In genomic region chr11:116330211-116330518, GRCm38 (mm10) we compare ENCODE assay signal across 11 mouse cellular contexts. TPM values are rescaled to one million over a fixed set of nuclear protein-coding genes. Genes with fewer than 3 reads are reported as not detected.
DNase-seq lines count a peak whose midpoint lies in the region; ATAC-seq and TF ChIP-seq lines count a peak whose summit lies in the region.
"Had no signal": no experiment of that assay in that cellular context is flagged by ENCODE, and none has a peak within 500 bp of the region (broad histone marks: within the 10 kb centered on the region; RNA-seq: fewer than 3 reads in every experiment).

No protein-coding gene starts in this region.

- H3K36me3 ChIP-seq in forebrain, embryonic 16.5 days (ENCODE audit: control insufficient read depth, insufficient read depth) = no peaks in the 10 kb centered on the region
- H3K36me3 ChIP-seq in midbrain, embryonic 14.5 days (ENCODE audit: control insufficient read depth, insufficient read depth, low read length) = no peaks in the 10 kb centered on the region

- ATAC-seq in forebrain, embryonic 16.5 days = no peak
- no peak for ATAC-seq in midbrain, embryonic 14.5 days (ENCODE audit: low FRiP score, low TSS enrichment)

- no peak for TF ChIP-seq POLR2A in brain, embryonic 14.5 days (IDR thresholded peaks at IDR 0.05; ENCODE audit: borderline replicate concordance, extremely low read depth, insufficient read depth, insufficient read length, poor library complexity, severe bottlenecking)

- peaks cover 12% of the 10 kb centered on the region for H3K27me3 ChIP-seq in forebrain, embryonic 16.5 days (replicated peaks; ENCODE audit: control insufficient read depth, insufficient read depth, low read length)
- peaks cover 15% of the 10 kb centered on the region for H3K27me3 ChIP-seq in midbrain, embryonic 14.5 days (ENCODE audit: control insufficient read depth, insufficient read depth, low read length)

- no peaks in the 10 kb centered on the region for H3K9me3 ChIP-seq in forebrain, embryonic 16.5 days (ENCODE audit: control insufficient read depth, low read length)
- H3K9me3 ChIP-seq in midbrain, embryonic 14.5 days (ENCODE audit: control insufficient read depth, low read length) = no peaks in the 10 kb centered on the region
- H3K9me3 ChIP-seq: megakaryocyte, embryonic 14.5 days had no signal

- no peak overlapping the region for H3K4me3 ChIP-seq in left cerebral cortex, adult 2 months
- no peak overlapping the region for H3K4me3 ChIP-seq in forebrain, embryonic 16.5 days (replicated peaks; ENCODE audit: low read length)
- H3K4me3 ChIP-seq in midbrain, embryonic 14.5 days (replicated peaks; ENCODE audit: low read depth, low read length) = no peak overlapping the region
- H3K4me3 ChIP-seq: megakaryocyte, embryonic 14.5 days had no signal

- H3K9ac ChIP-seq in forebrain, embryonic 16.5 days (replicated peaks; ENCODE audit: low read depth, low read length) = no peak overlapping the region; the same call in 1 of the 2 replicates
- peak overlapping the region; percentile 16; the same call in 1 of the 2 replicates for H3K9ac ChIP-seq in midbrain, embryonic 14.5 days (replicated peaks; ENCODE audit: low read length)

- H3K4me1 ChIP-seq in forebrain, embryonic 16.5 days (replicated peaks; ENCODE audit: control insufficient read depth, insufficient read depth, low read length) = peaks cover 49% of the 10 kb centered on the region
- peaks cover 60% of the 10 kb centered on the region for H3K4me1 ChIP-seq in midbrain, embryonic 14.5 days (ENCODE audit: control insufficient read depth, insufficient read depth, low read length)

- TF ChIP-seq CTCF in left cerebral cortex, adult 2 months (IDR thresholded peaks at IDR 0.05) = no peak
- TF ChIP-seq CTCF in brain, embryonic 14.5 days (IDR thresholded peaks at IDR 0.05; ENCODE audit: borderline replicate concordance, extremely low read depth, insufficient read depth, insufficient read length) = no peak

- intact Hi-C loops in left cerebral cortex, adult 2 months (cut with DNase I) = no loop called here

- 34% methylated on average over 7 of the region's 7 CpGs for WGBS in forebrain, embryonic 16.5 days
- WGBS in midbrain, embryonic 14.5 days = 42% methylated on average over 7 of the region's 7 CpGs

- peak overlapping the region; percentile 66; the same call in 1 of the 2 replicates for H3K27ac ChIP-seq in left cerebral cortex, adult 2 months
- peak overlapping the region; percentile 51 for H3K27ac ChIP-seq in forebrain, embryonic 16.5 days (ENCODE audit: low read length)
- peak overlapping the region; percentile 85 for H3K27ac ChIP-seq in midbrain, embryonic 14.5 days (replicated peaks; ENCODE audit: low read depth, low read length)

- no peak for DNase-seq in left cerebral cortex, adult 2 months (ENCODE audit: extremely low spot score in 1 of 2, low spot score in 2 of 2)
- DNase-seq in left cerebral cortex, adult 8-10 months (ENCODE audit: low spot score in 2 of 2) = no peak
- peak; percentile 57 for DNase-seq in brain, embryonic 14.5 days (ENCODE audit: low read depth)
- no peak for DNase-seq in midbrain, embryonic 14.5 days
- DNase-seq in embryo, embryonic 10 days (ENCODE audit: low spot score) = no peak
- no peak for DNase-seq in lung, postnatal 10 days
- DNase-seq in heart, postnatal 4 days = no peak
- DNase-seq: gastrocnemius, postnatal 14 days had no signal

- no peak overlapping the region for H3K4me2 ChIP-seq in forebrain, embryonic 16.5 days (ENCODE audit: low read length)
- H3K4me2 ChIP-seq in midbrain, embryonic 14.5 days (ENCODE audit: low read length) = no peak overlapping the region

RNA-seq across cellular contexts. Expression of gene Foxj1, which starts 5.0 kb away (rescaled TPM):
- 1 to 10 TPM; 4.2 to 4.4 TPM for total RNA-seq in left cerebral cortex, adult 2 months (2021)
- 1 to 10 TPM; 4.4 to 8.6 (median 4.7) TPM for total RNA-seq in left cerebral cortex, adult 8-10 months (2022)
- polyA plus RNA-seq in brain, embryonic 14.5 days (2012; rRNA removed) = 22.2 and 29.7 TPM in 2 replicates
- 6.6 and 7.0 TPM in 2 replicates for polyA plus RNA-seq in forebrain, embryonic 16.5 days (2015; fragmentation: Nextera tagmentation; extraction: Ambion mirVana)
- 9.2 TPM in 2 replicates for polyA plus RNA-seq in midbrain, embryonic 14.5 days (2014; fragmentation: Nextera tagmentation; extraction: Ambion mirVana)
- total RNA-seq in heart, postnatal 4 days (2021) = under 1 TPM in 1 of 2 experiments, not detected in 1; 0.23 TPM

RNA-seq across cellular contexts. Expression of gene Exoc7, which starts 23.1 kb away (rescaled TPM):
- 10 to 100 TPM; 89.8 to 98.5 TPM for total RNA-seq in left cerebral cortex, adult 2 months (2021)
- total RNA-seq in left cerebral cortex, adult 8-10 months (2022) = 100 to 1,000 TPM in 3 of 4 experiments, 10 to 100 TPM in 1; 99.6 to 115 (median 106) TPM
- 96.1 and 112 TPM in 2 replicates for polyA plus RNA-seq in brain, embryonic 14.5 days (2012; rRNA removed)
- polyA plus RNA-seq in forebrain, embryonic 16.5 days (2015; fragmentation: Nextera tagmentation; extraction: Ambion mirVana) = 114 and 116 TPM in 2 replicates
- 122 and 125 TPM in 2 replicates for polyA plus RNA-seq in midbrain, embryonic 14.5 days (2014; fragmentation: Nextera tagmentation; extraction: Ambion mirVana)
- total RNA-seq in heart, postnatal 4 days (2021) = 10 to 100 TPM; 54.0 to 62.6 TPM

RNA-seq across cellular contexts. Expression of gene Galr2, which starts 49.4 kb away (rescaled TPM):
- total RNA-seq in left cerebral cortex, adult 2 months (2021) = not detected
- total RNA-seq in left cerebral cortex, adult 8-10 months (2022) = not detected
- polyA plus RNA-seq in brain, embryonic 14.5 days (2012; rRNA removed) = 0.21 and 0.37 TPM in 2 replicates
- polyA plus RNA-seq in forebrain, embryonic 16.5 days (2015; fragmentation: Nextera tagmentation; extraction: Ambion mirVana) = 0.10 and 0.14 TPM in 2 replicates
- 0.30 and 0.55 TPM in 2 replicates for polyA plus RNA-seq in midbrain, embryonic 14.5 days (2014; fragmentation: Nextera tagmentation; extraction: Ambion mirVana)
- not detected for total RNA-seq in heart, postnatal 4 days (2021)
- total RNA-seq: left cerebral cortex, postnatal 25 days had no signal

RNA-seq across cellular contexts. Expression of gene Srp68, which starts 56.1 kb away (rescaled TPM):
- 10 to 100 TPM; 70.5 to 75.4 TPM for total RNA-seq in left cerebral cortex, adult 2 months (2021)
- 10 to 100 TPM; 66.5 to 72.8 (median 70.5) TPM for total RNA-seq in left cerebral cortex, adult 8-10 months (2022)
- 68.6 and 69.3 TPM in 2 replicates for polyA plus RNA-seq in brain, embryonic 14.5 days (2012; rRNA removed)
- 64.1 and 72.0 TPM in 2 replicates for polyA plus RNA-seq in forebrain, embryonic 16.5 days (2015; fragmentation: Nextera tagmentation; extraction: Ambion mirVana)
- 49.5 and 57.1 TPM in 2 replicates for polyA plus RNA-seq in midbrain, embryonic 14.5 days (2014; fragmentation: Nextera tagmentation; extraction: Ambion mirVana)
- total RNA-seq in heart, postnatal 4 days (2021) = 10 to 100 TPM; 60.5 to 61.7 TPM

Comparison
In these comparisons a context has a peak if more than half of its experiments do, and no peak if none do; other contexts are left out.
1. RNA of gene Foxj1, which starts 5.0 kb away (total RNA-seq): 4.4 to 8.6 TPM in left cerebral cortex, adult 8-10 months and 4.2 to 4.4 TPM in left cerebral cortex, adult 2 months; 0.23 TPM in heart, postnatal 4 days; every median in the first group is over 4 times any median in the second.
2. Peak in every context shown above with its lines, with median percentiles within 50 percentile points of each other: H3K27ac ChIP-seq.